Mouse (Mus musculus): ENCODE measurements around the gene Ccdc83.

DNA sequence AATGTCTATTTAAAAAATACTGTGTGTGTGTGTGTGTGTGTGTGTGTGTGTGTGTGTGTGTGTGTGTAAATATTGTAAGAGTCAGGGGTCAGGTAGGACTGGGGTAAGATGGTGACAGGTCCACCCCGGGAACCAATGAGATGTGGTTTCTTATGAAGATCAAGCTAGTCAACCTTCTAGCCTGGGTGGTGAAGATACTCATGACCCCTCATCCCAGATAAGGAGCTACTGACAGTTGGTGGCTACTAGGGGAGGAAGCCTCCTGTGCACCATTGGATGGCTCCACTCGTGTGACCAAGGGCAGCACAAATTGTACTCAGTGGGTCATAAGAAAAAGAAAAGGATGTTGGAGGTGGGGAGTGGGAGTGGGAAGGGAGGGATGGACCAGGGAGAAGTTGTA, 5.7 kb downstream of the Ccdc83 start:
- TF ChIP-seq POLR2A (IDR thresholded peaks at IDR 0.05; ENCODE audit: extremely low read depth, insufficient read depth, low read length) (no peak), CTCF (IDR thresholded peaks at IDR 0.05; ENCODE audit: low read depth, low read length) (no peak)

All from liver, adult 2 months (tissue).